Mouse (Mus musculus) mature B cell (primary cell): ENCODE results near the gene Fastkd5.

ENCODE experiments used
- in situ Hi-C: fragments of 300-500 bp; cut with MboI; formaldehyde crosslinking; loops from 2 replicates; pipeline ENCODE4 v1.14.3; 2019

Gene Fastkd5

DNA sequence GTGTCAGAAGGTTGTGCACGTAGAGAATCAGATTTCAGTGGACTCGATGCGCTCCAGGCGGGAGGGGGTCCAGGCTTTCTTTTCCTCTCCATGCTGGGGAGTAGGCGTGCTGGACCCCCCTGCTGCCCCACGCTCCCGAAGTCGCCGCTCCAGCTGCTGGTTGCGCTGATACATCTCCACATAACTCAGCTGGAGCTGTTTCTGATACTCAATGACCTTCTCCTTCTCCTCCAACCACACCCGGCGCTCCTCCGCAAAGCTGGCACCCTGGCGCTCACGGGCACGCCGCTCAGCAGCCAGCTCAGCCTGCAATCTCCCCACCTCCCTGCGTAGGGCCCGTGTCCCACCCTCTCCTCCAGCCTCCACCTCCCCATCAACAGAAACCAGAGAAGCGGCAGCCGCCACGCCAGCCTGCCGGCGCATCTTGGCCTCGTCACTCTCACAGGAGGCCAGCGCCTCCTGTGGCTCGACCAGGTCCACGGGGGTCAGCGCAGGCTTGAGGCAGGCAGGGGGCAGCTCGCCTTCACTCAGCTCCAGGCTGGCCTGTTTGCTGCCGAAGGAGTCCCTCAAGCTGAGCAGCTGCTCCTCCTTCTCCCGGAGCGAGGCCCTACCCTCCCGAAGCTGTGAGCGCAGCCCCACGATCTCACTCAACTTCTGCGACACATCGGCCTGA lies 5.0 kb upstream of the Fastkd5 start:
- in situ Hi-C loops = no loop called here

DNA sequence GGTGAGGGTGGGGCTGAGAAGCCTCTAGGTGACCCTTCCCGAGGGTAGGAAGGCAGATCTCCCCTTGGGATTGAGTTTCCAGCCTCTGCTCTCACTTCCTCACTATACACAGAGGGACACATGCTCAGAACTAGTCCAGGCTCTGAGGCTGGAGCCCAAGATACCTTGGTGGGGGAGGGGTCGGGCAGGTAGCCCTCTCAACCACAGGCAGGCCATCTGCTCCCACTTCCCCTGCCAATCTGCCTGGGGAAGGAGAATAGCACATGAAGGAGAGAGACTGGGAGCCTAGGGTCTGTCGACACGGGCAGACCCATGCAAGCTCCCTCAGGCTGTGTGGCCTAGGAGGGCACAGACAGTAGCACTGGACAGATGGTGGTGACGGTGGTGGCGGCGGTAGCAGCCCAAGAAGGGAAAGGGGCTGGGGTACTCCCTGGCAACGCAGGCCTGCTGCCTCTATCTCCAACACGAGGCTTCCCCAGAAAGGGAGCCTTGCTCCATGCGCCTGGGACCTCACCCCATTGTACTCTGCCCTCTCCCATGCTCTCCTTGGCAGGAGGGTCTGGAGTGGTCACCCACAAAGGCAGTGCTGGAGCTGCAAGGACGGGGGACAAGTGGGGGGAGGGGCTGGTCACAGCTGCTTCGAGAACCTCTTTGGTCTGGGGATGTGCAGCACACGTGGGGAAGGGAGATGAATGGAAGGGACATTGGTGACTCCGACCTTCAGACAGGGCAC lies 4.3 kb upstream of the Fastkd5 start:
- in situ Hi-C loops = no loop called here

DNA sequence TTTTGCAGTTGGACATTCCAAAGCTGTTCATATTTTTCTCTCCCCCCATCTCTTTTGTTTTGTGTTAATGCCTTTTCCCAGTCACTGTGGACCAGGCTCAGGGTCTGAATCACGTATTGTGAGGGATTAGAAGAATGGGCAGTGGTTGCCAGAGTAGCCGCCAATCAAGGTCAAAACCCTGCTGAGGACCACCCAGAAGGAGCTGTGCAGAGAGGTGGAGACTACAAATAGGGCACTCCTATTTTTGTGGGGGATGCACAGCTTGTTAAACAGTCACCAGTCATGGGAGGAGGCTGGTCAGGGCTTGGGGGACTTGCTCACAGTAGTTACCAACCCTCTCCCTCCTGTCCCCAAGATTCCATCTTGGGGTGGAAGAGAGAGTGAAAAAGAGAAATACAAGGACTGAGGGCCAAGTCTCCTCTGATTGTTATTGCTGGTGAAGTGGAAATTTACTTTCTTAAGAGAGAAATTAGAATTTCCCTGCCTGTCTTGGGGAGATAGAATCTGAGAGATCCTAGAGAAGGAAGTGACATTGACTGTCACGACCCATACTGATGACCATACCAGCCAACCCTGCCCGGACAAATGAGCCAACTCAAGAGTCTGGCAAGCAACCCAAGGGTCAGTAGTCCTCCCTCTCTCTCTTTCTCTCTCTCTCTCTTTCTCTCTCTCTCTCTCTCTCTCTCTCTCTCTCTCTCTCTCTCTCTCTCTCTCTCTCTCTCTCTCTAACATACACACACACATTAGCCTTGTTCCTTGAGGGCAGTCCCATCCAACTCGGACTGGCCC lies 3.3 kb upstream of the Fastkd5 start:
- in situ Hi-C loops = no loop called here

DNA sequence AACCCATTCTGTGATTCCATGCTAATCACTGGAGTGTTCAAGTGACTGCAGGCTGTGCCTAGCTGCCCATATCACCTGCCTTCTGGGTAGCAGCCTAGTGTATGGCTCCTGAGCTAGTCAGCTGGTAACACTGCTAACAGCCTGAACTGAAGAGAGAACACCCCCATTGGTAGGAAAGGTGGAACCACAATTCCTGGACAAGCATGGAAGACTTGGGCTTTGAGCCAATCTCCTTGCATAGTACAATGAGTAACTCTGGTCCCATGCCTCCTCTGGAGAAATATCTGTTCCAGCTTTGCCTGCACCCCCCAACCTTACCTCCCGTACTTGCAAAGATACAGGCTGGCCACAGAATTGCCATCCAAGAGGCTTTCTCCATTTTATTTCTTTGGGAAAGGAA lies 2.6 kb upstream of the Fastkd5 start:
- in situ Hi-C loops = no loop called here

DNA sequence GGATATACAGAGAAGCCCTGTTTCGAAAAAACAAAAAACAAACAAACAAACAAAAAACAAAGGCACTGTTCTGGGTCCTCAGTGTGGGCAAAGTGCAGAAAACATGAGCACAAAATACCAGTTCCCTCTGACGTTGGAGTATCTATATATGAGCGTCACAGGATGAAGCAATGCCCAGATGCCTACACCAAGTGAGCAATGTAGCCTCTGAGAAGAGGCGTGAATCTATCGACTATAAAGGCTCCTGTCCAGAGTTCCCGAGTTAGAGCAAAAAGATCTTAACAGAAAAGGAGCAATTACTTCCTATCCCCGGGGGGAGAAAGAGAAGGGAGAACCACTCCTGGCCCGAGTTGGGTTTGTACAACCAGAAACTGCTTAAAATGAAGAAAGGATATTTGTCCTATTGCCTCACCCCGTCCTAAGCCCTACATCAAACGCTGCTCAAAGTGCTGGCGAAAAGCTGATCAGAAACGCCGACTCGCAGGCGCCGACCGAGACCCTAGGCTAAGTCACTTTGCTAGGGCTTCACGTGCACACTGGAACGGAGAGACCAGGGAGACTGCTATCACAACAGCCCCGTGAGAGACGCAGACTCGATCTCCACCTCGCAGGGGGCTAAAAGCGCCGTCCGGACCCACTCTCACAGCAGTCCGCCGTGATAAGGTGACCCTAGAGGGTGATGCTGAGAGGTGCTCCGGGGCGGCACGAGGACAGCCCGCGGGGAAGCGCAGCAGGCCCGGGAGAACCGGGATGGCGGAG lies 568 bp downstream of the Fastkd5 start:
- in situ Hi-C loops = no loop called here

DNA sequence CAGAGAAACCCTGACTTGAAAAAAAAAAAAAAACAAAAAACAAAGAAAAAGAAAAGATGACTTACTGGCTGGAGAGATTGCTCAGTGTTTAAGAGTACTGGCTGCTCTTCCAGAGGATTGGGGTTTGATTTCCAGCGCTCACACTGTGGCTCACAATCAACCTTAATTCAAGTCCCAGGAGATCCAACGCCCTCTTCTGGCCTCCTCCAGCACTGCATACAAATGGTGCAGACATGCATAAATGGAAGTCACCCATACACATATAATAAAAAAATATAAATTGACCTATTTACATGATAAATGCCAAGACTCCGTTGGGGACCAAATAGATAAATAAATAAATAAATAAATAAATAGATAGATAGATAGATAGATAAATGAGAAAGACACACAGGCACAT lies 1.4 kb downstream of the Fastkd5 start:
- in situ Hi-C loops = no loop called here

DNA sequence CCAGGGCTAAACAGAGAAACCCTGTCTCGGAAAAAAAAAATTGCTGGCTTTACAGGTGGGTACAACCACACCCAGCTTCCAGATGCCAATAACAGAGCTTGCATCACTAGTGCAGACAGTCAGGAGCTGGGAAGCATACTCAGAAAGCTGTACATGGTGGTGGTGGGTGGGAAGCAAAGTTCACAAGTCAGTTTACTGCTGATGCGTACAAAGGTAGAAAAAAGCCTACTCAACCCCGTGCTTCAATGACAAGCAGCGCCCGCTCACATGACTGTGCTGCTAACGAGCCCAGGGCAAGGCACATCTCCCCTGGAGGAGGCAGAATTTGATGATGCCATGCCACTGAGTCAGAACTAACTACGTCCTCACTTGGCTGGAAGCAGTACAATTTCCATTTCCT lies 10.9 kb downstream of the Fastkd5 start:
- in situ Hi-C loops = no loop called here

DNA sequence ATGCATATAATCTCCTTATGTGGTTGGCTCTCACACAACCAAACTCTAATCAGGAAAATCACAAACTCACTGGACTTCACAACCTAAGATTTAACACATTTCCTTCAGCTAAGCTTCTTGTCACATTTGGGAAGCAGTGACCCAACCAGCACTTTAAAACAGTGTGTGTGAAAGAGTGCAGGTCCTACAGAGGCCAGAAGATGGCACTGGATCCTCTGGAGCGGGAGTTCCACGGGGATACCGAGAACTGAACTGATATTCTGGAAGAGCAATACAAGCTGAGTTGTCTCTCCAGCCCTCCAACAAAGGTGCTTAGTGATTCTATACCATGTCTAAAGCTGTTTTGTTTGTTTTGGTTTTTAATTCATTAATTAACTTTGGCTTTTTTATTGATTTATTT lies 16.7 kb downstream of the Fastkd5 start:
- in situ Hi-C loops = no loop called here

DNA sequence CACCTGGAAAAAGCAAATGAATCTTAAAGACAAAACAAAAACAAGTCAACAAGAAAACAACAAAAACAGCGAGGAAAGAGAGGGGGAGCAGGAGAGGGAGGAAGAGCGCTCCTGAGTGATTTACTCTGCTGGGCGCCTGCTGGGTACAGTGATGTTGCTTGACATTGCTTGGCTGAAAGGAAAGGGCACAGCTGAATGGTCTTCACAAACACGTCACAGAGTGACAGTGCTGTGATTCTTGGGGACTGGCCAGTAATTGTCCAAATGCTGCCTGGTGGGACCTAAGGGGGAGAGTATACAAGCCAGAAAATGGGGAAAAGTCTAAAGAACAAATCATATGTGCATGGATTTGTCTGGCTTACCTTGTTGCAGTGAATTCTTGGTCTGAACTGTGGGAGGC lies 27.6 kb downstream of the Fastkd5 start:
- in situ Hi-C loops = no loop called here

DNA sequence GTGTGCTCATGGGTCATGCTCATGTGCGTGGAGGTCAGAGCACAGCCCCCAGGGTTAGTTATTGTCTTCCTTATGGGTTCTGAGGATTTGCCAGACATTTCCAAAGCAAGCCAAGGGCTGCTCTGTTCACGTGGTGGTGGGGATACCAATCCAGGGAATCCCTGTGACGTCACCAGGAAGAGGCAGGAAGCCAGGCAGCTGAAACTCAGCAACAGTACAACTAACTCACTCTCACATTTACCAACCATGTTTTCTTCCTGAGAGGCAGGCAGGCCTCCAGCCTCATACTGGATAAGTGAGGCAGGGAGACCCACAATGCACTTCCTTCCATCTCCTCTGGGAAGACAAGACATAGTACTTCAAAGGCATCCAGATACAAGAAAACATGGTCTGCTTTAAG lies 31.4 kb downstream of the Fastkd5 start:
- in situ Hi-C loops = no loop called here

DNA sequence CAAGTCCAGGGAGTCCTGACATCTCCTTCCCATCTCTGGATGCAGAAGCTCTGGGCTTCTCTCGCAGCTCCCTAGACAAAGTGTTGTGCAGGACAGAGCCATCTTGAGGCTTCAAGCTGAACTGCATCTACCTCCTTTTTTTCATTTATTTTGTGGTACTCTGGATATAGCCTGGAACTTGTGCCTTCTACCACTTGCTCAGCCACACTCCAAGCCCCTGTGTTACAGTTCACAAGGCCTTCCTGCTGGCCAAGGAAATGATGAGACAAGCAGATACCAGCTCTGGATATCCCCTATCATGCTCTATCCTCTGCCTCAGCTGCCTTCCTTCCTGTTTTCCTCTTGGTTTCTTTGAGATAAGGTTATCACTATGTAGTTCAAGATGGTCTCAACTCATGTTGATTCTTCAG lies 32.2 kb downstream of the Fastkd5 start:
- in situ Hi-C loops = no loop called here

DNA sequence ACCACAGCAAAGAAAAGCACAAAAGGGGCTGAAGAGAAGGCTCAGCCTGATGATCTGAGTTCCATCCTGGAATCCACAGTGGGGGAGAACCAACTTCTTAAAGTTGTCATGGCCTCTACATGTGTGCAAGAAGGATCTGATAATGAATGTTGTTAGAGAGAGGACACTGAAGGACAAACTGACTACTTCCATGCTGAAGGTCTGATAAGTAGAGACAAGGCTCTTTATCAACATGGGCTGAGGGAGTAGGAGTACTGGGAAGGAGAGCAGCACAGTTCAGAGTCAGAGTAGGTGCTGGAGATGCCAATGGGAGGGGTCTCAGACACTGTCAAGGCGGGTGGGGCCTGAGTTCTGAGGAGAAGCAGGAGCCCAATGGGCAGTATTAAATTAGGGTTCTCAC lies 34.2 kb downstream of the Fastkd5 start:
- in situ Hi-C loops = no loop called here

DNA sequence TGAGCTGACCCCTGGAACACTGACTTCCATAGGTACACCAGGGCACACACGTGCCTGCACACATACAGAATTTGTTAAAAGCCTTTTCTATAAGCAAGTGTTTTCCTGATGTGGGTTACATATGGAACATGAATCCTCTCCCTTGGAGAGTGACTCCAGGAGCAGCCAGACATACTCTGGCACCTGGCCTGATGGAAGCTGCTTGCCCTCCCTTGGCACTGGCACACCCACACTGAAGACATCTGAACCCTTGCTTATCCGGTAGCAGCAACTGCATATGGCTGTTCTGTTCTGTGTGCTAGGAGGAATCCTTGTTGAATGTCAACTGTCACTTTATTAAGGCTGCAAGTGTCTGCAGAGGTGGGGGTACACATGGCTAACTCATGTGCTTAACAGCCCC lies 38.8 kb downstream of the Fastkd5 start:
- in situ Hi-C loops = no loop called here

DNA sequence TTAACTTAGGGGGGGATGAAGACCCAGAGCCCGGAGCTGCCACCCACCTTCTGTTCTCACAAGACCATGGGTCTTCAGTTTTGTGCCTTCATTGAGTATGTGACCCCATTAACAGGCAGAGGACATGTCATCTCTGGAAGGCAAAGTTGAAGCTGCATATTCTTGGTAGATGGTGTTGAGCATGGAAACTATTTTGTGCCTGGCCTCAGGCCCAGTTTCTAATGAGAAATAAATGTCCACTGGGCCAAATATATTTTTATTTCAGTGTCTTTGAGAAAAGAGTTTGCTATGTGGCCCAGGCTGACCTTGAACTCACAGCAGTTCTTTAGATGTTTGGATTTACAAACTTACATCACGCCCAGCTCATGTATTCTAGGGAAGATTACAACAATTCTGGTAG lies 40.1 kb downstream of the Fastkd5 start:
- in situ Hi-C loops = no loop called here

DNA sequence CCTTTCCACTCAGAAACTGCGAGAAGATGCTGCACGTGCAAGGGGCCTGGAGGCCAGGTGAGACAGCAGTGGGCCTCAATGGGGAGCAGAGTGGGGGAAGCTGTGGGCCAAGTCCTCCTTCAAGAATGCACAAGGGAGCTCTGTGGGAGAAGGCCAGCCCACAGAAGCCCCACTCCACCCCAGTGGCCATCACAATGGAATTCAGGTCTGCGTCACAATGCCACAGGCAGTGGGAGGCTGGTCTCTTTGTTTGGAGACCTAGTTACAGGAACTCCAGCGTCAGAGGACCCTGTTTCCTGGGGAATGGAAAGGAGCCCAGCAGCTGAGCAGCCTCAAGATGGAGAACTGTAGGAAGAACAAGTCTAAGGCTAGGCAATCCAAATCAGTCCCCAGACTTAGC lies 40.7 kb downstream of the Fastkd5 start:
- in situ Hi-C loops = no loop called here

DNA sequence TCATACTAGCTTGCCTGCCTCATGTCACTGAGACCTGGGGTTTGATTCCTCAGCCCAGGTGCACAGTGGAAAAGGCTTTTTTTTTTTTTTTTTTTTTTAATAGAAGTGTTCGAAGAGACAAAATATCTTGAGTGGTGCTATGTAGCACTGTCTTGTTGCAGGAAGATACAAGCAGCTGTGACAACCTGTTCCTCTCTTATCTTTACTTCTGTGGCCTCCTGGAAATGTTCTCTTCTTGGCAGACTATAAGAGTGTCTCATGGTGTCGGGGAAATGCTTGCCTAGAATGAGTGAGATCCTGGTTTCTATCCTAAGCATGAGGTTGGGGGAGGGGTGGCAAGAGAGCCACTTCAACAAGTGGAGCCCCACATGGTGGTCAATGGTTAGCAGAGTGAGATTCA lies 41.5 kb downstream of the Fastkd5 start:
- in situ Hi-C loops = no loop called here

DNA sequence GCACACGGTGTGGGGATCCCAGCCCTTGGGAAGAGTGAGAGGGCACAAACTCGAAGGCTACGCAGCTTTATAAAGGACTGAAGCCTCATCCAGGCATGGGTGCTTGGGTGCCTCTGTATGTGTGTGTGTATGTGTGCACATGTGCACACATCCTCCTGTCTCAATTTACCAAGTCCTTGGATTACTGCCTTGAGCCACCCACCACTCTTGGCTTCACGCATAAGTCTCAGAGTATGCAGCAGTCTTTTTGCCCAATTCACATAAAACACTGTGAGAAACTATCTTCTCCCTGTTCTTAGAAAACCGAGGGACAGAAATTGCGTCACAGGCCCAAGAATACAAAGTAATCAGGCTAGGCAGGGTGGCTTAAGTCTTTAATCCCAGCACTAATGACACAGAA lies 43.8 kb downstream of the Fastkd5 start:
- in situ Hi-C loops = no loop called here

DNA sequence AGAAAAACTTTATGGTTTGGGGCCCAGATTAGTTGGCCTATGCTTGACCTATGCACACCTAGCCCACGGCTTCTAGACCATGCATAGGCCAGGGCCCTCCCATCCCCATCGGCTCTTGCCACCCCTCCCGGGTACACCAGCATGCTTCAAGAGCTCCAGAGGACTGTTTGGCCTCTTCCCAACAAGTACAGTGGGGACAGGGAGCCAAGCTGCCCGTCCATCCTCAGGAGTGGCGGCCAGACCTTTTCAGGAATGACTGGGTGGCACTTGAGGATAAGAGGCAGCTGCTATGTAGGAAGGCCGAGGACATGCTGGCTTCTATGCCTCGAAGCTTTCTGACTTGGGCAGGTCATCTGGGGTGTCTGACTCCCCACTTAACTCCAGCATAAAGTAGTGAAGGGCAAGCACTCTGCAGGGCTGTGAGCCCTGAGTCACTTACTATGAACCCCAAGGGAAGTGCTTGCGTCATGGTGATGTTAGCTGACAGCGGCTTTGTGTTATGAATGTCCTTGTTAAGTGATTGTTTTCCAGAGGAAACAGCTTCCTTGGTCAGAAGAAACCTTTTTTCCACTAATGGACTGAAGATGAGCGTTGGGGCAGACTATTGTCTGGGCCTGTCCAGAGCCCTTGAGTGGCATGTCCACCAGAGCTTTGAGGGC lies 45.8 kb downstream of the Fastkd5 start:
- in situ Hi-C loops = no loop called here

DNA sequence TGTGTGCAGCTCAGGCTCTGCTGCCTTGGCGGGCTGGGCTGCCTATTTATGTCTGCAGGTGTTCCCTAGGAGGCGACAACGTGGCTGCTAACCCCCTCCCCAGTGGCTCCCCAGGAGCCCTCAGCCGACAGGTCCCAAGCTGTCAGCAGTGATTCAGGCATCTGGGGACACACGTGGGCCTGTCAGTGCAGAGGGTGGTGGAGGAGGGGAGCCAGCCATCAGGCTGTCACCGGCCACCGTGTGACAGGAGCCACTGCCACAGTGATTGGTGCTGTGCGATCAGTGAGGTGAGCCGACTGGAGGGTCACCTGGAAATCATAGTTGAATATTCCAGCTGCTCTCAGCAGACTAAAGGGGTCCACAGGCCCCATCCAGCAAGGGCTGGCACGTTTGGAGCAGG lies 47.3 kb downstream of the Fastkd5 start, which contains the start of gene Avp:
Gene Avp, minus strand, starts transcription at position 3 of the 400 bp plus-strand sequence.
- in situ Hi-C loops = no loop called here

DNA sequence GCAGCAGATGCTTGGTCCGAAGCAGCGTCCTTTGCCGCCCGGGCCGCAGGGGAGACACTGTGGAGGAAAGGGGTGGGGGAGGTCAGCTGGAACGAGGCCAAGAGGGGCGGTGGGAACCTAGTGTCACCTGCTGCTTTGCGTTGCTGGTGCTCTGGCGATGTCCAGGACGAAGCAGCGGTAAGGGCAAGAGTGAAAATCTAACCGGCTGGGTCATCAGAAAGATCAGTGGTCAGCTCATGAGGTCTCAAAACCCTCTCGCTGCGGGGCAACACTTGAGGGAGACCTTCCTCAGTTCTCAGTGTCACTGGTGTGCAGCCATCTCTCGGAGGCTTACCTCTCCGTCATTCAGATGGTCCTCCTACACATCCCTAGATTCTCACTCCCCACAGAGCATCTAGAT lies 48.6 kb downstream of the Fastkd5 start:
- in situ Hi-C loops = no loop called here

DNA sequence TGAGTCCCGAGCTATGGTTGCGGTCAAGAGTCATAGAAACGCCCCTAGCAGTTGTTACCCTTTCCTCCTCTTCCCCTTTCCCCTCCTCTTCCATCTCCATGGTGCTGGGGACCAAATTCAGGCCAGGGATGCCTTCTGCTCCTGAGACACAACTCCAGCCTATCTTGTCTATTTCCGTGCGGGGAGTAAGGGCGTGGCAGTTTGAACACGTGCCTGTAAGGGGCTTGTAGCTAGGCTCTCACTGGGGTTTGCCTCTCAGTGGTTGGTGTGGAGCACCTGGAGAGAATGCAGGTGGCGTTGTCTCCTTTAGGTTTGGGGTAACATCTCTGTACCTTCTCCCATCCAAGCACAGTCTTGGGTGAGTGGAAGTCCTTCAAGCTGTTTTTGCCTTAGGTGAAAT lies 50.0 kb downstream of the Fastkd5 start:
- in situ Hi-C loops = no loop called here

DNA sequence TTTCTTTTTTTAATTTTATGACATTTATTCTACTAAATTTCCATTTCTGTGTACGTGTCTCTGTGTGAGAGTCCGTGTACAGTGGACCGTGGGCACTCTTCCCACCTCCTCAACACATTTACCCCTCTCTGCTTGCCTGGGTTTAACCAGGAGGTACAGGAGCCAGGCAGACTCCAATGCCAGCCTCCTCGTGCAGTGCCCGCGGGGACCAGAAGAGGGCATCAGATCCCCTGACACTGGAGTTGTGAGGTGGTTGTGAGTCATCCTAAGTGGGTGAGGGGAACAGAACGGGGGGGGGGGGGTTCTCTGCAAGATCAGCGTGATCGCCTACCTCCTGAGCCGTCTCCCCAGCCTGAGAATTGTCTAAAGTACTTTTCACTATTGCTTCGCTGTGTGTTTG lies 51.7 kb downstream of the Fastkd5 start:
- in situ Hi-C loops = no loop called here
